Mouse (Mus musculus): ENCODE results near the gene Accs. TPM values are rescaled to one million over a fixed set of nuclear protein-coding genes. Genes with fewer than 3 reads are reported as not detected.
A peak's percentile ranks its signal among the peaks of the same experiment; 100 is the strongest.

Accs gene
- total RNA-seq (2021), result 1 to 10 TPM; 3.2 to 4.0 TPM
- long read RNA-seq, experiment 1, partial matches to known transcripts, result 1 of 2 reads
- long read RNA-seq, experiment 1, other reads (novel, unspliced or antisense), result 1 of 2 reads
- long read RNA-seq, experiment 2, partial matches to known transcripts, result 2 of 4 reads
- long read RNA-seq, experiment 2, other reads (novel, unspliced or antisense), result 2 of 4 reads

- peak; percentile 64 to 65 for DNase-seq
- intact Hi-C loops (cut with DNase I), result no loop called here
Observed at GRCm38 (mm10) chr2:93849505-93850089, at the start of gene Accs. Gene Accs, minus strand, starts transcription at chr2:93849943.

- no peak for DNase-seq
- intact Hi-C loops (cut with DNase I), result no loop called here
Observed at GRCm38 (mm10) chr2:93891611-93892280, 42.0 kb upstream of the Accs start.

- no peak for DNase-seq
- intact Hi-C loops (cut with DNase I), result no loop called here
Observed at GRCm38 (mm10) chr2:93890143-93890542, 40.4 kb upstream of the Accs start.

GRCm38 (mm10) chr2:93889071-93889470, 39.3 kb upstream of the Accs start:
- intact Hi-C loops (cut with DNase I), result no loop called here
- DNase-seq, result no peak

- no peak for DNase-seq
- intact Hi-C loops (cut with DNase I), result no loop called here
Observed at GRCm38 (mm10) chr2:93888366-93888765, 38.6 kb upstream of the Accs start.

GRCm38 (mm10) chr2:93887273-93887672, 37.5 kb upstream of the Accs start:
- intact Hi-C loops (cut with DNase I), result no loop called here
- no peak for DNase-seq

- DNase-seq, result no peak
- intact Hi-C loops (cut with DNase I), result no loop called here
Observed at GRCm38 (mm10) chr2:93886013-93886794, 36.5 kb upstream of the Accs start.

- no peak for DNase-seq
- intact Hi-C loops (cut with DNase I), result no loop called here
Observed at GRCm38 (mm10) chr2:93883066-93883465, 33.3 kb upstream of the Accs start.

GRCm38 (mm10) chr2:93881640-93882367, 32.1 kb upstream of the Accs start:
- no peak for DNase-seq
- intact Hi-C loops (cut with DNase I), result no loop called here

GRCm38 (mm10) chr2:93880981-93881380, 31.2 kb upstream of the Accs start:
- DNase-seq, result no peak
- intact Hi-C loops (cut with DNase I), result no loop called here

GRCm38 (mm10) chr2:93880450-93880849, 30.7 kb upstream of the Accs start:
- intact Hi-C loops (cut with DNase I), result no loop called here

GRCm38 (mm10) chr2:93877005-93877404, 27.3 kb upstream of the Accs start:
- no peak for DNase-seq
- intact Hi-C loops (cut with DNase I), result no loop called here

More at GRCm38 (mm10) chr2:93880450-93880849, 30.7 kb upstream of the Accs start:
- DNase-seq, result no peak

- intact Hi-C loops (cut with DNase I), result no loop called here
- DNase-seq, result no peak
Observed at GRCm38 (mm10) chr2:93874606-93875005, 24.9 kb upstream of the Accs start.

GRCm38 (mm10) chr2:93874227-93874514, 24.4 kb upstream of the Accs start:
- peak; percentile 18 to 20 for DNase-seq
- intact Hi-C loops (cut with DNase I), result no loop called here

GRCm38 (mm10) chr2:93873449-93874226, 23.9 kb upstream of the Accs start:
- intact Hi-C loops (cut with DNase I), result no loop called here
- DNase-seq, result no peak

GRCm38 (mm10) chr2:93872257-93872656, 22.5 kb upstream of the Accs start:
- no peak for DNase-seq
- intact Hi-C loops (cut with DNase I), result loop anchor here (1.0 kb wide), 1 partner anchor 129 kb away; no protein-coding TSS in a partner anchor

GRCm38 (mm10) chr2:93871411-93871925, 21.7 kb upstream of the Accs start:
- intact Hi-C loops (cut with DNase I), result no loop called here
- DNase-seq, result no peak

- intact Hi-C loops (cut with DNase I), result loop anchor here (1.0 kb wide), 1 partner anchor 86 kb away; the partner anchor contains the start of gene Gm13889
- DNase-seq, result peak; percentile 42 to 59
Observed at GRCm38 (mm10) chr2:93870842-93871241, 21.1 kb upstream of the Accs start.

GRCm38 (mm10) chr2:93869107-93869600, 19.4 kb upstream of the Accs start, which contains the start of gene Accsl:
Gene Accsl, minus strand, starts transcription at chr2:93869157.
- intact Hi-C loops (cut with DNase I), result no loop called here
- DNase-seq, result no peak
